Mouse (Mus musculus) embryonic facial prominence, embryonic 11.5 days (tissue): ENCODE measurements around the gene Dnajb8. TPM values are rescaled to one million over a fixed set of nuclear protein-coding genes. Genes with fewer than 3 reads are reported as not detected.

Experiments used
- ATAC-seq: fragments of 200-750 bp; cut with Nextera tagmentation; replicated peaks from 2 replicates; pipeline ENCODE4 v1.8.0; 2017; ENCODE audit warnings: low read depth; ENCODE audit not compliant: insufficient number of reproducible peaks, low FRiP score, low TSS enrichment
- DNase-seq: peaks from one replicate; pipeline ENCODE4 v3.0.0-alpha.2; 2015; ENCODE audit warnings: low spot score
- H3K27ac ChIP-seq: fragments of 300-500 bp; sonication (generic); replicated peaks from 2 replicates; pipeline ENCODE4 v1.5.1; 2014; ENCODE audit warnings: mild to moderate bottlenecking, low read depth, low read length, control low read depth
- H3K27me3 ChIP-seq: fragments of 300-500 bp; sonication (generic); 2 replicates; pipeline ENCODE4 v1.6.1; 2014; ENCODE audit warnings: mild to moderate bottlenecking, low read length, moderate library complexity, mixed read lengths; ENCODE audit not compliant: control insufficient read depth, insufficient read depth
- H3K36me3 ChIP-seq: fragments of 300-500 bp; sonication (generic); replicated peaks from 2 replicates; pipeline ENCODE4 v1.6.1; 2014; ENCODE audit warnings: low read depth, mild to moderate bottlenecking, low read length, moderate library complexity, mixed read lengths; ENCODE audit not compliant: control insufficient read depth, insufficient read depth
- H3K4me1 ChIP-seq: fragments of 300-500 bp; sonication (generic); 2 replicates; pipeline ENCODE4 v1.6.1; 2014; ENCODE audit warnings: low read length, mixed read lengths; ENCODE audit not compliant: control insufficient read depth, insufficient read depth
- H3K4me2 ChIP-seq: fragments of 300-500 bp; sonication (generic); 2 replicates; pipeline ENCODE4 v1.6.1; 2014; ENCODE audit warnings: low read depth, mild to moderate bottlenecking, control low read depth, low read length, moderate library complexity
- H3K4me3 ChIP-seq: fragments of 300-500 bp; sonication (generic); 2 replicates; pipeline ENCODE4 v1.5.1; 2014; ENCODE audit warnings: low read depth, low read length, control low read depth
- H3K9ac ChIP-seq: fragments of 300-500 bp; sonication (generic); replicated peaks from 2 replicates; pipeline ENCODE4 v1.6.1; 2014; ENCODE audit warnings: mild to moderate bottlenecking, control low read depth, low read length
- H3K9me3 ChIP-seq: fragments of 300-500 bp; sonication (generic); replicated peaks from 2 replicates; pipeline ENCODE4 v1.6.1; 2016; ENCODE audit warnings: mild to moderate bottlenecking, low read length, inconsistent platforms, mixed read lengths; ENCODE audit not compliant: control insufficient read depth
- WGBS: fragments of 180-500 bp; shearing (Covaris S2); extraction: QIAGEN DNeasy Blood & Tissue Kit; methylation state at CpG from one replicate; pipeline ENCODE4 v1.1.7; 2014; 5-methylcytosine and 5-hydroxymethylcytosine counted together
- polyA plus RNA-seq: library from polyadenylated mRNA; unstranded; fragments of >200 nt; fragmentation: Nextera tagmentation; extraction: Ambion mirVana; gene quantifications from 2 replicates; pipeline ENCODE4 v1.2.1, GENCODE M21; 2014

The Dnajb8 gene
- polyA plus RNA-seq, 1 experiment from 2014 or later, result not detected

GRCm38 (mm10) chr6:88196733-88197312 lies 25.2 kb upstream of the Dnajb8 start:
- peaks cover 12% of the 10 kb centered on the region for H3K4me1 ChIP-seq

DNA sequence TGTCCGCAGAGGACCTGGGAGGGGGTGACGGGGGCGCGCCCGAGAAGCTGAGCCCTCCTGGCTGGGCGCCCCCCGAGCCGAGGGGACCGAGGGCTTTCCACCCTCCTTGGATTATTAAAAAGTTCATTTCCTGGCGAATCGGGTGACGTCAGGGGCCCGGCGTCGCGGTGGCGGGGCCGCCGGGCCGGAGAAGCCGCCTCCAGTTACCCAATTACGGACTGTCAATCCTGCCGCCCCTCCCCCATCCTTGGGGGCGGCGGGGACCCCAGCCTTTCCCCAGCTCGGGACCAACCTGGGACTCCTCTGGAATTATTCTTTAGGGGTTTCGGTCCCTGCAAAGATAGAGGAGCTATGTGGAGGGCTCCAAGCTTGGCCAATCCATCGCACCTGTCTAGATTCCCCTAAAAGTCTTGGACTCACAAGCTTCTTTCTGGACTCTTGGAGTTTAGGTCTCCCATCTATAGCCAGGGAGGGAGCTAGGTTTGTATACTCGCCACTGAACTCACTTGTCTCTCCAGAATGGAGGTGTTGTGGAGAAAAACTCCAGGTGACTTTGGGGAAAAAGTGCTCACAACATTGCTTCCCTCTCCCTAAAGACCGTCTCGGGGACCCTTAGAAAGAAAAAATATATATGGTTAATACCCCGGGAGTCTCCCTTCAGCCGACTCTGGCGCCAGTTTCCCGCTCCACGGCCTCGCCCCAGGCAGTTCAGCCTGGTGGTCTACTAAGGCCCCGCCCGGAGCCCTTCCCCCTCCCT lies 24.6 kb upstream of the Dnajb8 start:
- no peaks in the 10 kb centered on the region for H3K36me3 ChIP-seq

More at GRCm38 (mm10) chr6:88196733-88197312, 25.2 kb upstream of the Dnajb8 start:
- H3K27me3 ChIP-seq, result peaks cover 90% of the 10 kb centered on the region
- H3K9me3 ChIP-seq, result no peaks in the 10 kb centered on the region
- H3K9ac ChIP-seq, result peak overlapping the region; percentile 55
- no peaks in the 10 kb centered on the region for H3K36me3 ChIP-seq
- WGBS, result under 1% methylated on average over 44 of the region's 44 CpGs
- peak overlapping the region; percentile 47 for H3K4me3 ChIP-seq
- H3K4me2 ChIP-seq, result peak overlapping the region; percentile 79
- peak overlapping the region; percentile 41; the same call in 1 of the 2 replicates for H3K27ac ChIP-seq
- ATAC-seq (no peak), DNase-seq (peak; percentile 36)

GRCm38 (mm10) chr6:88198070-88198940 lies 23.8 kb upstream of the Dnajb8 start:
- ATAC-seq (peak; percentile 55; the same call in 1 of the 2 replicates), DNase-seq (peak; percentile 84)
- Histone ChIP-seq H3K9me3 (no peaks in the 10 kb centered on the region), H3K36me3 (no peaks in the 10 kb centered on the region), H3K27ac (no peak overlapping the region), H3K4me3 (peak overlapping the region; percentile 47), H3K4me2 (peak overlapping the region; percentile 79), H3K27me3 (peaks cover 83% of the 10 kb centered on the region), H3K9ac (peak overlapping the region; percentile 60), H3K4me1 (peaks cover 13% of the 10 kb centered on the region)
- 0% methylated on average over 56 of the region's 62 CpGs for WGBS

More for the DNA sequence above, 24.6 kb upstream of the Dnajb8 start:
- Histone ChIP-seq H3K27me3 (peaks cover 91% of the 10 kb centered on the region), H3K27ac (no peak overlapping the region), H3K4me2 (peak overlapping the region; percentile 79), H3K9me3 (no peaks in the 10 kb centered on the region), H3K4me3 (peak overlapping the region; percentile 47), H3K4me1 (peaks cover 12% of the 10 kb centered on the region), H3K9ac (peak overlapping the region; percentile 55)
- ATAC-seq (no peak), DNase-seq (peak; percentile 63)
- WGBS, result under 1% methylated on average over 39 of the region's 39 CpGs

DNA sequence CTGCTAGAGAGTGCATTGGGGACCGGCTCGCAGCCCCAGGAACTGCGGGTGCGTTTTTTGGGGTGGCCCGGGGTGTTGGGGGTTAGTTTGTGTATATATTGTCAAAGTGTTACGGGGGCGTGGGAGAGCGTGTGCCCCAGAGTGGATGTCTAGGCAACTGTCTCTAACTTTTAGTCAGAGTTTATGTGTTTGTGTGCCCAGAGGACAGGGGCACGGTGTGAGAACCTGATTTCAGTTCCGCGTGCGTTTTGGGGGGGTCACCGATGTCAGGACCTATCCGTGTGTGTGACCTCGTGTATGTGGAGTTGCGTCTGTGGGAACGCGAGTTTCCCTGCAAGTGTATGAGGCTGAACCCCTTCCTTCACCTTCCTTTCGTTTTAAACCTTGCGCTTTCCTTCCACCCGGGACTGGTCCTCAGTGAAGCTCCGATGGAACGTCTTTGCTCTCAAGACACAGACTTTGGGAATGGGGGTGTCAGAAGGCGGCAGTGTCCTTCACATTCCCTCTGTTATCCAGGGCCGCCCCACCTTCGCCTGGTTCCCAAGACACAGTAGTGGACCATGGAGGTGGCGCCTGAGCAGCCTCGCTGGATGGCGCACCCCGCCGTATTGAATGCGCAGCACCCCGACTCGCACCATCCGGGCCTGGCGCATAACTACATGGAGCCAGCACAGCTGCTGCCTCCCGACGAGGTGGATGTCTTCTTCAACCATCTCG lies 22.9 kb upstream of the Dnajb8 start:
- Histone ChIP-seq H3K4me2 (peak overlapping the region; percentile 79), H3K27ac (no peak overlapping the region), H3K36me3 (no peaks in the 10 kb centered on the region), H3K9ac (peak overlapping the region; percentile 60), H3K27me3 (peaks cover 80% of the 10 kb centered on the region), H3K9me3 (no peaks in the 10 kb centered on the region), H3K4me3 (peak overlapping the region; percentile 47), H3K4me1 (peaks cover 10% of the 10 kb centered on the region)
- ATAC-seq (no peak), DNase-seq (peak; percentile 43)
- 1% methylated on average over 39 of the region's 39 CpGs for WGBS

DNA sequence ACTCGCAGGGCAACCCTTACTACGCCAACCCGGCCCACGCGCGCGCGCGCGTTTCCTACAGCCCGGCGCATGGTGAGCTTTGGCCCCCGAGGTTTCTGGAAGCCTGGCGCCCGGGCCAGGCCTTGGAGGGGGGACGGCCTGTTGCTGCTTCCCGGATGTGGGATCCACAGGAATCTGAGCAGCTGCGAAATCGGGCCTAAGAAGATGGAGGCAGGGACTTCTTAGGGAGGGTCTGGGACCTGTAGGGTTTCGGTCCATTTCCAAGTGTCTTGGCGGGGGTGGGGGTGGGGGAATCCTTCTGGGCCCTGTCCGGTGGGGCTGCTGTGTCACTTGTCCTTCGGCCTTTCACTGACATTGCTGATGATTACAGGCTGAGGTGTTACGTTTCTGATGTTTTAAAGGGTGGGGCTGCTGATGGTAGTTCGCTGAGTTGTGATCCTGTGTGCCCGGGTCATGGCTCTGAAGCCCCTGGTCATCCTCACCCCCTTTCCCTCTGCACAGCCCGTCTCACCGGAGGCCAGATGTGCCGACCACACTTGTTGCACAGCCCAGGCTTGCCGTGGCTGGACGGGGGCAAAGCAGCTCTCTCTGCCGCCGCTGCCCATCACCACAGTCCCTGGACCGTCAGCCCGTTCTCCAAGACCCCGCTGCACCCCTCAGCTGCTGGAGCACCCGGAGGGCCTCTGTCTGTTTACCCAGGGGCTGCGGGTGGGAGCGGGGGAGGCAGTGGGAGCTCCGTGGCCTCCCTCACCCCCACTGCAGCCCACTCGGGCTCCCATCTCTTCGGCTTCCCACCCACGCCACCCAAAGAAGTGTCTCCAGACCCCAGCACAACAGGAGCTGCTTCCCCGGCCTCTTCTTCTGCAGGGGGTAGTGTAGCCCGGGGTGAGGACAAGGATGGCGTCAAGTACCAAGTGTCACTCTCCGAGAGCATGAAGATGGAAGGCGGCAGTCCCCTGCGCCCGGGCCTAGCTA lies 22.1 kb upstream of the Dnajb8 start:
- Histone ChIP-seq H3K9me3 (no peaks in the 10 kb centered on the region), H3K4me3 (peak overlapping the region; percentile 47), H3K27ac (no peak overlapping the region), H3K27me3 (peaks cover 82% of the 10 kb centered on the region), H3K36me3 (no peaks in the 10 kb centered on the region), H3K4me1 (peaks cover 9% of the 10 kb centered on the region), H3K4me2 (peak overlapping the region; percentile 79), H3K9ac (peak overlapping the region; percentile 54)
- DNase-seq (peak; percentile 1), ATAC-seq (no peak)
- 4% methylated on average over 50 of the region's 50 CpGs for WGBS

GRCm38 (mm10) chr6:88200693-88201609 lies 21.1 kb upstream of the Dnajb8 start:
- 9% methylated on average over 20 of the region's 20 CpGs for WGBS
- ATAC-seq, result no peak
- Histone ChIP-seq H3K4me2 (peak overlapping the region; percentile 79), H3K9me3 (no peaks in the 10 kb centered on the region), H3K27ac (no peak overlapping the region), H3K36me3 (no peaks in the 10 kb centered on the region), H3K4me3 (peak overlapping the region; percentile 47), H3K27me3 (peaks cover 80% of the 10 kb centered on the region), H3K4me1 (peaks cover 9% of the 10 kb centered on the region), H3K9ac (0 out of 2 replicates have a peak overlapping the region, but pooled peaks have one; percentile 39)
- peak; percentile 11 for DNase-seq
